Mouse (Mus musculus) liver, embryonic 13.5 days (tissue): ENCODE data around the gene Hnf1a. TPM values are rescaled to one million over a fixed set of nuclear protein-coding genes. Genes with fewer than 3 reads are reported as not detected.

Source experiments
- ATAC-seq: fragments of 200-750 bp; cut with Nextera tagmentation; 2 replicates; pipeline ENCODE4 v1.8.0; 2017; ENCODE audit warnings: low read depth, mild to moderate bottlenecking, moderate number of reproducible peaks, moderate library complexity
- DNase-seq: peaks from one replicate; pipeline ENCODE4 v3.0.0; 2022
- H3K27ac ChIP-seq: fragments of 300-500 bp; sonication (generic); 2 replicates; pipeline ENCODE4 v1.5.1; 2015; ENCODE audit warnings: moderate library complexity, mild to moderate bottlenecking, inconsistent platforms
- H3K27me3 ChIP-seq: fragments of 300-500 bp; sonication (generic); 2 replicates; pipeline ENCODE4 v1.6.1; 2015; ENCODE audit warnings: mild to moderate bottlenecking, inconsistent platforms
- H3K36me3 ChIP-seq: fragments of 300-500 bp; sonication (generic); 2 replicates; pipeline ENCODE4 v1.6.1; 2015; ENCODE audit warnings: mild to moderate bottlenecking, inconsistent platforms
- H3K4me1 ChIP-seq: fragments of 300-500 bp; sonication (generic); replicated peaks from 2 replicates; pipeline ENCODE4 v1.6.1; 2015; ENCODE audit warnings: inconsistent platforms
- H3K4me2 ChIP-seq: fragments of 300-500 bp; sonication (generic); 2 replicates; pipeline ENCODE4 v1.6.1; 2015; ENCODE audit warnings: inconsistent platforms, mild to moderate bottlenecking, moderate library complexity
- H3K4me3 ChIP-seq: fragments of 300-500 bp; sonication (generic); replicated peaks from 2 replicates; pipeline ENCODE4 v1.5.1; 2015; ENCODE audit warnings: mild to moderate bottlenecking, inconsistent platforms
- H3K9ac ChIP-seq: fragments of 300-500 bp; sonication (generic); 2 replicates; pipeline ENCODE4 v1.6.1; 2015; ENCODE audit warnings: mild to moderate bottlenecking, inconsistent platforms
- H3K9me3 ChIP-seq: fragments of 300-500 bp; sonication (generic); replicated peaks from 2 replicates; pipeline ENCODE4 v1.6.1; 2016; ENCODE audit warnings: inconsistent platforms
- WGBS: fragments of 180-500 bp; shearing (Covaris S2); methylation state at CpG from one replicate; pipeline ENCODE4 v1.1.7; 2015; ENCODE audit not compliant: insufficient replicate concordance; 5-methylcytosine and 5-hydroxymethylcytosine counted together
- polyA plus RNA-seq: library from polyadenylated mRNA; unstranded; fragments of >200 nt; fragmentation: Nextera tagmentation; extraction: Ambion mirVana; gene quantifications from 2 replicates; pipeline ENCODE4 v1.2.1, GENCODE M21; 2015

Gene Hnf1a
- polyA plus RNA-seq, 1 experiment from 2014 or later = 2.4 TPM

- ATAC-seq (no peak), DNase-seq (no peak)
- H3K27ac ChIP-seq = peak overlapping the region; percentile 25; the same call in 1 of the 2 replicates
- no peak overlapping the region for H3K9ac ChIP-seq
- no peaks in the 10 kb centered on the region for H3K9me3 ChIP-seq
- no peaks in the 10 kb centered on the region for H3K36me3 ChIP-seq
- H3K4me2 ChIP-seq = no peak overlapping the region
- H3K4me3 ChIP-seq = no peak overlapping the region
- 0 out of 2 replicates have a peak, but pooled peaks cover 3% of the 10 kb centered on the region for H3K27me3 ChIP-seq
- 37% methylated on average over 7 of the region's 7 CpGs for WGBS
- peaks cover 47% of the 10 kb centered on the region for H3K4me1 ChIP-seq
Measured at GRCm38 (mm10) chr5:115008307-115008706, 37.4 kb upstream of the Hnf1a start.

GRCm38 (mm10) chr5:115007768-115008167 lies 36.9 kb upstream of the Hnf1a start:
- no peaks in the 10 kb centered on the region for H3K9me3 ChIP-seq
- no peak overlapping the region for H3K4me2 ChIP-seq
- no peak for DNase-seq
- H3K27me3 ChIP-seq = peaks cover 6% of the 10 kb centered on the region; the same call in 1 of the 2 replicates
- H3K27ac ChIP-seq = 0 out of 2 replicates have a peak overlapping the region, but pooled peaks have one; percentile 31
- peaks cover 47% of the 10 kb centered on the region for H3K4me1 ChIP-seq
- H3K36me3 ChIP-seq = no peaks in the 10 kb centered on the region
- ATAC-seq = no peak
- WGBS = 79% methylated on average over 5 of the region's 5 CpGs
- H3K4me3 ChIP-seq = no peak overlapping the region
- H3K9ac ChIP-seq = no peak overlapping the region

- Histone ChIP-seq H3K9me3 (no peaks in the 10 kb centered on the region), H3K4me2 (no peak overlapping the region), H3K9ac (no peak overlapping the region), H3K27ac (no peak overlapping the region), H3K4me3 (no peak overlapping the region), H3K27me3 (peaks cover 26% of the 10 kb centered on the region), H3K36me3 (no peaks in the 10 kb centered on the region), H3K4me1 (peaks cover 21% of the 10 kb centered on the region)
- ATAC-seq = no peak
- WGBS = 54% methylated on average over 13 of the region's 13 CpGs
- DNase-seq = no peak
Measured at GRCm38 (mm10) chr5:115003224-115003873, 32.5 kb upstream of the Hnf1a start.

- H3K36me3 ChIP-seq = no peaks in the 10 kb centered on the region
- H3K4me3 ChIP-seq = no peak overlapping the region
- peaks cover 15% of the 10 kb centered on the region for H3K4me1 ChIP-seq
- no peak overlapping the region for H3K4me2 ChIP-seq
- ATAC-seq (no peak), DNase-seq (no peak)
- H3K27ac ChIP-seq = no peak overlapping the region
- 53% methylated on average over 6 of the region's 6 CpGs for WGBS
- peaks cover 31% of the 10 kb centered on the region for H3K27me3 ChIP-seq
- no peaks in the 10 kb centered on the region for H3K9me3 ChIP-seq
- H3K9ac ChIP-seq = no peak overlapping the region
Measured at GRCm38 (mm10) chr5:115002781-115003180, 31.9 kb upstream of the Hnf1a start.

GRCm38 (mm10) chr5:115001464-115001863 lies 30.6 kb upstream of the Hnf1a start:
- peaks cover 38% of the 10 kb centered on the region for H3K27me3 ChIP-seq
- H3K9ac ChIP-seq = no peak overlapping the region
- DNase-seq (no peak), ATAC-seq (no peak)
- peaks cover 8% of the 10 kb centered on the region for H3K4me1 ChIP-seq
- H3K4me3 ChIP-seq = no peak overlapping the region
- no peaks in the 10 kb centered on the region for H3K36me3 ChIP-seq
- H3K27ac ChIP-seq = no peak overlapping the region
- no peaks in the 10 kb centered on the region for H3K9me3 ChIP-seq
- H3K4me2 ChIP-seq = no peak overlapping the region
- 72% methylated on average over 8 of the region's 8 CpGs for WGBS

- H3K4me3 ChIP-seq = no peak overlapping the region
- ATAC-seq (no peak), DNase-seq (no peak)
- peaks cover 8% of the 10 kb centered on the region for H3K4me1 ChIP-seq
- H3K27me3 ChIP-seq = peaks cover 38% of the 10 kb centered on the region
- no peaks in the 10 kb centered on the region for H3K36me3 ChIP-seq
- WGBS = 67% methylated on average over 2 of the region's 2 CpGs
- no peak overlapping the region for H3K9ac ChIP-seq
- no peak overlapping the region for H3K27ac ChIP-seq
- H3K4me2 ChIP-seq = no peak overlapping the region
- H3K9me3 ChIP-seq = no peaks in the 10 kb centered on the region
Measured at GRCm38 (mm10) chr5:115000503-115000902, 29.6 kb upstream of the Hnf1a start.

- Histone ChIP-seq H3K4me1 (no peaks in the 10 kb centered on the region), H3K9ac (no peak overlapping the region), H3K27ac (no peak overlapping the region), H3K36me3 (no peaks in the 10 kb centered on the region), H3K4me3 (no peak overlapping the region), H3K9me3 (no peaks in the 10 kb centered on the region), H3K27me3 (peaks cover 31% of the 10 kb centered on the region), H3K4me2 (no peak overlapping the region)
- ATAC-seq = no peak
- DNase-seq = no peak
- 23% methylated on average over 6 of the region's 6 CpGs for WGBS
Measured at GRCm38 (mm10) chr5:114997327-114997726, 26.4 kb upstream of the Hnf1a start.

GRCm38 (mm10) chr5:114996447-114996846 lies 25.6 kb upstream of the Hnf1a start:
- Histone ChIP-seq H3K27me3 (peaks cover 32% of the 10 kb centered on the region), H3K4me2 (peak overlapping the region; percentile 10; the same call in 1 of the 2 replicates), H3K4me1 (no peaks in the 10 kb centered on the region), H3K4me3 (no peak overlapping the region; the same call in 1 of the 2 replicates), H3K9ac (no peak overlapping the region), H3K9me3 (no peaks in the 10 kb centered on the region), H3K27ac (no peak overlapping the region), H3K36me3 (no peaks in the 10 kb centered on the region)
- ATAC-seq (no peak), DNase-seq (no peak)
- WGBS = 36% methylated on average over 16 of the region's 16 CpGs

- Histone ChIP-seq H3K4me1 (peaks cover 39% of the 10 kb centered on the region), H3K27me3 (no peaks in the 10 kb centered on the region), H3K9ac (no peak overlapping the region), H3K4me3 (no peak overlapping the region), H3K9me3 (no peaks in the 10 kb centered on the region), H3K27ac (no peak overlapping the region), H3K36me3 (no peaks in the 10 kb centered on the region), H3K4me2 (no peak overlapping the region)
- no peak for DNase-seq
- no peak for ATAC-seq
Measured at GRCm38 (mm10) chr5:114985074-114985473, 14.2 kb upstream of the Hnf1a start.

GRCm38 (mm10) chr5:114982001-114982400 lies 11.1 kb upstream of the Hnf1a start:
- Histone ChIP-seq H3K4me2 (no peak overlapping the region), H3K9ac (no peak overlapping the region), H3K4me1 (peaks cover 55% of the 10 kb centered on the region), H3K27ac (no peak overlapping the region), H3K4me3 (no peak overlapping the region), H3K36me3 (no peaks in the 10 kb centered on the region), H3K9me3 (no peaks in the 10 kb centered on the region), H3K27me3 (no peaks in the 10 kb centered on the region)
- DNase-seq = no peak
- 38% methylated on average over 15 of the region's 15 CpGs for WGBS
- no peak for ATAC-seq

- Histone ChIP-seq H3K27ac (peak overlapping the region; percentile 94), H3K9ac (peak overlapping the region; percentile 73), H3K36me3 (no peaks in the 10 kb centered on the region), H3K9me3 (no peaks in the 10 kb centered on the region), H3K4me2 (peak overlapping the region; percentile 86), H3K4me1 (peaks cover 51% of the 10 kb centered on the region), H3K27me3 (no peaks in the 10 kb centered on the region), H3K4me3 (peak overlapping the region; percentile 64)
- 22% methylated on average over 16 of the region's 16 CpGs for whole genome bisulfite sequencing
- DNase-seq (no peak), ATAC-seq (peak; percentile 47)
Measured at GRCm38 (mm10) chr5:114980122-114980748, 9.3 kb upstream of the Hnf1a start.
